Mouse (Mus musculus) left cerebral cortex, postnatal 36 days (tissue): ENCODE data around the gene Zfand3. TPM values are rescaled to one million over a fixed set of nuclear protein-coding genes. Genes with fewer than 3 reads are reported as not detected.

ENCODE experiments used
- DNase-seq, 2 experiments: peaks; one replicate each; pipeline ENCODE4 v3.0.0; 2021 to 2022; ENCODE audit warnings: low spot score in 2 of 2, mixed read lengths in 1 of 2
- intact Hi-C: fragments of 180-260 bp; cut with DNase I; formaldehyde crosslinking; loops from one replicate; pipeline ENCODE4 v1.15.1; 2025
- total RNA-seq, 2 experiments: library from RNA; stranded (reverse); gene quantifications; 2 replicates each; pipeline ENCODE4 v1.2.3; 2021

Gene Zfand3
- 100 to 1,000 TPM; 107 to 120 TPM for total RNA-seq

GRCm38 (mm10) chr17:30004203-30005102 lies at the start of gene Zfand3:
Gene Zfand3 (plus strand): TSS chr17:30004733.
- intact Hi-C loops = loop anchor here (5.0 kb wide), 1 partner anchor 117 kb away; no protein-coding TSS in a partner anchor
- peak; percentile 92 to 94 for DNase-seq

- intact Hi-C loops = no loop called here
- no peak for DNase-seq
These were observed 48.7 kb upstream of the Zfand3 start for GRCm38 (mm10) chr17:29955880-29956279.

- DNase-seq = no peak
- intact Hi-C loops = no loop called here
These were observed 40.7 kb upstream of the Zfand3 start for GRCm38 (mm10) chr17:29963730-29964259.

- intact Hi-C loops = no loop called here
- DNase-seq = no peak
These were observed 39.0 kb upstream of the Zfand3 start for GRCm38 (mm10) chr17:29965506-29965905.

- intact Hi-C loops = no loop called here
- DNase-seq = no peak
These were observed 34.4 kb upstream of the Zfand3 start, which contains the start of gene Mdga1 for GRCm38 (mm10) chr17:29970037-29970555. Gene Mdga1 (minus strand): TSS chr17:29970087.

GRCm38 (mm10) chr17:29971761-29972432 lies 32.6 kb upstream of the Zfand3 start:
- no peak for DNase-seq
- intact Hi-C loops = no loop called here

GRCm38 (mm10) chr17:29973226-29973625 lies 31.3 kb upstream of the Zfand3 start:
- intact Hi-C loops = no loop called here
- DNase-seq = no peak

- peak; percentile 87 to 88 for DNase-seq
- intact Hi-C loops = loop anchor here (5.0 kb wide), 3 partner anchors 52 to 482 kb away; no protein-coding TSS in a partner anchor
These were observed 28.8 kb upstream of the Zfand3 start for GRCm38 (mm10) chr17:29975731-29976130.

- intact Hi-C loops = loop anchor here (5.0 kb wide), 3 partner anchors 48 to 478 kb away; no protein-coding TSS in a partner anchor
These were observed 25.5 kb upstream of the Zfand3 start for GRCm38 (mm10) chr17:29979020-29979419.

GRCm38 (mm10) chr17:29979841-29980240 lies 24.7 kb upstream of the Zfand3 start:
- no peak for DNase-seq
- intact Hi-C loops = loop anchor here (5.0 kb wide), 3 partner anchors 47 to 477 kb away; no protein-coding TSS in a partner anchor

More at GRCm38 (mm10) chr17:29979020-29979419, 25.5 kb upstream of the Zfand3 start:
- no peak for DNase-seq

- DNase-seq = no peak
- intact Hi-C loops = no loop called here
These were observed 23.0 kb upstream of the Zfand3 start for GRCm38 (mm10) chr17:29981568-29981967.

- DNase-seq = no peak
- intact Hi-C loops = no loop called here
These were observed 21.3 kb upstream of the Zfand3 start for GRCm38 (mm10) chr17:29983190-29983589.

GRCm38 (mm10) chr17:29984931-29985330 lies 19.6 kb upstream of the Zfand3 start:
- DNase-seq = no peak
- intact Hi-C loops = no loop called here

GRCm38 (mm10) chr17:29985534-29985933 lies 19.0 kb upstream of the Zfand3 start:
- DNase-seq = no peak
- intact Hi-C loops = no loop called here

GRCm38 (mm10) chr17:29988141-29988540 lies 16.4 kb upstream of the Zfand3 start:
- DNase-seq = no peak
- intact Hi-C loops = no loop called here

- intact Hi-C loops = no loop called here
- no peak for DNase-seq
These were observed 14.9 kb upstream of the Zfand3 start for GRCm38 (mm10) chr17:29989653-29990052.

- intact Hi-C loops = no loop called here
- DNase-seq = no peak
These were observed 14.4 kb upstream of the Zfand3 start for GRCm38 (mm10) chr17:29990136-29990535.

GRCm38 (mm10) chr17:29990845-29991244 lies 13.7 kb upstream of the Zfand3 start:
- intact Hi-C loops = no loop called here

GRCm38 (mm10) chr17:29993488-29993887 lies 11.0 kb upstream of the Zfand3 start:
- DNase-seq = peak; percentile 53 to 66
- intact Hi-C loops = no loop called here

More at GRCm38 (mm10) chr17:29990845-29991244, 13.7 kb upstream of the Zfand3 start:
- no peak for DNase-seq

- DNase-seq = no peak
- intact Hi-C loops = no loop called here
These were observed 10.5 kb upstream of the Zfand3 start for GRCm38 (mm10) chr17:29994011-29994410.
